Mouse (Mus musculus) heart, postnatal 0 days (tissue): ENCODE measurements around the gene Pptc7. TPM values are rescaled to one million over a fixed set of nuclear protein-coding genes. Genes with fewer than 3 reads are reported as not detected.

Experiments
- ATAC-seq: fragments of 200-750 bp; cut with Nextera tagmentation; 2 replicates; pipeline ENCODE4 v1.8.0; 2017; ENCODE audit warnings: low read depth, moderate number of reproducible peaks, moderate library complexity; ENCODE audit not compliant: insufficient read depth
- DNase-seq: peaks from one replicate; pipeline ENCODE4 v3.0.0-alpha.2; 2016; ENCODE audit warnings: low spot score
- H3K27ac ChIP-seq: fragments of 300-500 bp; sonication (generic); 2 replicates; pipeline ENCODE4 v1.5.1; 2014; ENCODE audit warnings: low read depth, mild to moderate bottlenecking
- H3K27me3 ChIP-seq: fragments of 300-500 bp; sonication (generic); 2 replicates; pipeline ENCODE4 v1.6.1; 2014; ENCODE audit warnings: low read length, mixed read lengths; ENCODE audit not compliant: control insufficient read depth, insufficient read depth
- H3K36me3 ChIP-seq: fragments of 300-500 bp; sonication (generic); replicated peaks from 2 replicates; pipeline ENCODE4 v1.6.1; 2014; ENCODE audit warnings: low read length, mixed read lengths; ENCODE audit not compliant: control insufficient read depth, insufficient read depth
- H3K4me1 ChIP-seq: fragments of 300-500 bp; sonication (generic); 2 replicates; pipeline ENCODE4 v1.6.1; 2014; ENCODE audit warnings: antibody characterized with exemption; ENCODE audit not compliant: control insufficient read depth, insufficient read depth
- H3K4me2 ChIP-seq: fragments of 300-500 bp; sonication (generic); 2 replicates; pipeline ENCODE4 v1.6.1; 2014; ENCODE audit warnings: low read depth, mild to moderate bottlenecking, low read length, moderate library complexity
- H3K4me3 ChIP-seq: fragments of 300-500 bp; sonication (generic); 2 replicates; pipeline ENCODE4 v1.5.1; 2014; ENCODE audit warnings: low read depth, low read length
- H3K9ac ChIP-seq: fragments of 300-500 bp; sonication (generic); replicated peaks from 2 replicates; pipeline ENCODE4 v1.6.1; 2014; ENCODE audit warnings: low read depth, low read length, mixed read lengths
- H3K9me3 ChIP-seq: fragments of 300-500 bp; sonication (generic); replicated peaks from 2 replicates; pipeline ENCODE4 v1.6.1; 2016; ENCODE audit warnings: low read length; ENCODE audit not compliant: control insufficient read depth
- CTCF ChIP-seq: IDR thresholded peaks from 2 replicates; pipeline ENCODE4 v1.5.1; 2016; ENCODE audit warnings: antibody characterized with exemption, control low read depth, low read depth
- EP300 ChIP-seq: IDR thresholded peaks from 2 replicates; pipeline ENCODE4 v1.6.1; 2016; ENCODE audit warnings: antibody characterized with exemption, low read depth
- WGBS: fragments of 180-500 bp; shearing (Covaris S2); extraction: QIAGEN DNeasy Blood & Tissue Kit; methylation state at CpG from one replicate; pipeline ENCODE4 v1.1.7; 2014; 5-methylcytosine and 5-hydroxymethylcytosine counted together
- polyA plus RNA-seq: library from polyadenylated mRNA; unstranded; fragments of >200 nt; fragmentation: Nextera tagmentation; extraction: Ambion mirVana; gene quantifications from 2 replicates; pipeline ENCODE4 v1.2.1, GENCODE M21; 2015
- total RNA-seq: library from RNA; depleted of rRNA; stranded (reverse); fragments of >200 nt; gene quantifications from 2 replicates; pipeline ENCODE4 v1.2.3, GENCODE M21; 2014; ENCODE audit warnings: low replicate concordance

Gene Pptc7
- total and polyA plus RNA-seq, 2 experiments from 2014 or later = 20.5 to 33.9 TPM

GRCm38 (mm10) chr5:122280422-122280826 lies 3.7 kb upstream of the Pptc7 start:
- Histone ChIP-seq H3K4me2 (peak overlapping the region; percentile 45), H3K4me3 (no peak overlapping the region), H3K9ac (no peak overlapping the region), H3K4me1 (peaks cover 25% of the 10 kb centered on the region), H3K27me3 (no peaks in the 10 kb centered on the region), H3K9me3 (no peaks in the 10 kb centered on the region), H3K27ac (peak overlapping the region; percentile 52), H3K36me3 (no peaks in the 10 kb centered on the region)
- ATAC-seq = no peak
- no peak for DNase-seq
- WGBS = 24% methylated on average over 6 of the region's 6 CpGs
- TF ChIP-seq CTCF = no peak
- TF ChIP-seq EP300 = no peak

- ATAC-seq (no peak), DNase-seq (no peak)
- Histone ChIP-seq H3K9ac (no peak overlapping the region), H3K4me1 (peaks cover 25% of the 10 kb centered on the region), H3K27me3 (no peaks in the 10 kb centered on the region), H3K9me3 (no peaks in the 10 kb centered on the region), H3K4me3 (no peak overlapping the region), H3K4me2 (peak overlapping the region; percentile 45), H3K36me3 (no peaks in the 10 kb centered on the region), H3K27ac (peak overlapping the region; percentile 52)
- no peak for TF ChIP-seq EP300
- TF ChIP-seq CTCF = no peak
- WGBS = 22% methylated on average over 19 of the region's 19 CpGs
Observed at GRCm38 (mm10) chr5:122280827-122281462, 3.2 kb upstream of the Pptc7 start.

- ATAC-seq (no peak), DNase-seq (no peak)
- Histone ChIP-seq H3K4me1 (peaks cover 38% of the 10 kb centered on the region), H3K36me3 (no peaks in the 10 kb centered on the region; the same call in 1 of the 2 replicates), H3K4me3 (peak overlapping the region; percentile 96), H3K9ac (no peak overlapping the region), H3K9me3 (no peaks in the 10 kb centered on the region), H3K27ac (no peak overlapping the region), H3K4me2 (peak overlapping the region; percentile 92), H3K27me3 (no peaks in the 10 kb centered on the region)
- TF ChIP-seq EP300 = no peak
- TF ChIP-seq CTCF = no peak
- 19% methylated on average over 2 of the region's 2 CpGs for WGBS
Observed at GRCm38 (mm10) chr5:122283828-122284182, 360 bp upstream of the Pptc7 start.

GRCm38 (mm10) chr5:122285029-122285766 lies 1.0 kb downstream of the Pptc7 start:
- H3K4me1 ChIP-seq = peaks cover 32% of the 10 kb centered on the region
- WGBS = 0% methylated on average over 32 of the region's 34 CpGs
- no peaks in the 10 kb centered on the region for H3K9me3 ChIP-seq

GRCm38 (mm10) chr5:122285767-122286150 lies 1.6 kb downstream of the Pptc7 start:
- DNase-seq (no peak), ATAC-seq (no peak)
- Histone ChIP-seq H3K27me3 (no peaks in the 10 kb centered on the region), H3K9ac (peak overlapping the region; percentile 96), H3K9me3 (no peaks in the 10 kb centered on the region), H3K27ac (peak overlapping the region; percentile 97), H3K4me1 (peaks cover 27% of the 10 kb centered on the region), H3K4me3 (peak overlapping the region; percentile 96), H3K4me2 (peak overlapping the region; percentile 92), H3K36me3 (no peaks in the 10 kb centered on the region; the same call in 1 of the 2 replicates)
- 42% methylated on average over 7 of the region's 7 CpGs for WGBS
- no peak for TF ChIP-seq EP300
- TF ChIP-seq CTCF = no peak

More at GRCm38 (mm10) chr5:122285029-122285766, 1.0 kb downstream of the Pptc7 start:
- H3K36me3 ChIP-seq = no peaks in the 10 kb centered on the region; the same call in 1 of the 2 replicates
- ATAC-seq (peak; percentile 54), DNase-seq (no peak)
- peak overlapping the region; percentile 92 for H3K4me2 ChIP-seq
- no peaks in the 10 kb centered on the region for H3K27me3 ChIP-seq
- peak overlapping the region; percentile 97 for H3K27ac ChIP-seq
- peak overlapping the region; percentile 96 for H3K4me3 ChIP-seq
- peak overlapping the region; percentile 96 for H3K9ac ChIP-seq
- peak; percentile 27; the same call in 1 of the 2 replicates for TF ChIP-seq CTCF
- no peak for TF ChIP-seq EP300
